Mouse (Mus musculus): Measurements from ENCODE around the gene Calr.

DNA sequence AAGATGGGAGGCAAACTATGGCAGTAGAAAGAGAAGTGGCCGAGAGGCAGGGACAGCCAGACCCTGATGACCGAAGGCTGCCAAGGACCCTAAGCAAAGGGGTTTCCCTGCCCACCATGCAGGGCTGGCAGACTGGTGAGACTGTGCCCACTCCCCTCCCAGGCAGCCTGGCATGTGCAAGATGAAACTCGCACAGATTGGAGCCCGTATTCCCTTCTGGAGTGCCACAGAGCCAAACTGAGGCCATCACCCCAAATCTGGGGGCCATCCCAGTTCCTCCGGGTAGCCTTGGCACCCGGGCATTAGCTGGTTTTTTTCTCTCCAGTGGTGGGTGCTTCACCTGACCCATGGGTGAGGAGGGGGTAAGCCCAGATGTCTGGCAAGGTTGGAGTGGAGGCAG is 48.8 kb downstream of the Calr start:
- TF ChIP-seq POLR2A (IDR thresholded peaks at IDR 0.05; ENCODE audit: extremely low read depth, insufficient read depth, low read length), result no peak
- no peak for TF ChIP-seq CTCF (IDR thresholded peaks at IDR 0.05; ENCODE audit: extremely low read depth, insufficient read depth, low read length)

Data from cortical plate, adult 2 months (tissue).